Mouse (Mus musculus): ENCODE results near the gene Gm21961. TPM values are rescaled to one million over a fixed set of nuclear protein-coding genes. Genes with fewer than 3 reads are reported as not detected.
A peak's percentile ranks its signal among the peaks of the same experiment; 100 is the strongest.
"Not testable (repeated sequence)": the region's sequence is repeated elsewhere in the genome, so short reads cannot be mapped to it uniquely, and the experiment has no call there.

Gm21961 gene
- not detected for total RNA-seq (2021)
- long read RNA-seq, experiment 1 = 0 reads
- long read RNA-seq, experiment 2 = 0 reads

DNA sequence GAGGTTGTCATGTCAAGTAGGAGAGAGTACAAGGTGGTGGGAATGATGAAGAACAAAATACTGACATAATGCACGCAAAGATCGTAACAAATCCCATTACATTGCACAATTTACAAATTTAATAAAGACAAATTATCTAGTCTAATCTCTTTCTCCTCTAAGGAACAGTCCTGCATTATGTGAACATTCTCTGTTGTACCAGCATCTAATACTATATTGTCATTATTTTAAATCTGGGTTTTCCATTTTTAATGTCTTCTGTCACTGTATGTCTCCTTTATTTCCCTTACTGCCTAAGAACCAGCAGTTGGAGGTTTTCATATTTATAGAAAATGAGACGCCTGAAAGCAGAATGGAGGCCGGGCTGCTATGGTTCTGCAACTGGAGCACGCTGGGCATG, at the start of gene Gm21961:
TSS of gene Gm21961 (minus strand) at position 101 of the 400 bp plus-strand sequence.
- DNase-seq (ENCODE audit: extremely low spot score in 1 of 2, low spot score in 2 of 2) = no peak
- Histone ChIP-seq H3K4me3 (no peak within 1 kb of the TSS), H3K27ac (no peak within 1 kb of the TSS)
- no peak for TF ChIP-seq CTCF (IDR thresholded peaks at IDR 0.05)
- intact Hi-C loops (cut with DNase I) = no loop called here

- no peak for DNase-seq (ENCODE audit: extremely low spot score in 1 of 2, low spot score in 2 of 2)
- intact Hi-C loops (cut with DNase I) = no loop called here
- TF ChIP-seq CTCF (IDR thresholded peaks at IDR 0.05) = no peak
- no peak overlapping the region for H3K4me3 ChIP-seq
- no peak overlapping the region for H3K27ac ChIP-seq
Measured at GRCm38 (mm10) chr15:65041999-65042398, 27.3 kb upstream of the Gm21961 start.

DNA sequence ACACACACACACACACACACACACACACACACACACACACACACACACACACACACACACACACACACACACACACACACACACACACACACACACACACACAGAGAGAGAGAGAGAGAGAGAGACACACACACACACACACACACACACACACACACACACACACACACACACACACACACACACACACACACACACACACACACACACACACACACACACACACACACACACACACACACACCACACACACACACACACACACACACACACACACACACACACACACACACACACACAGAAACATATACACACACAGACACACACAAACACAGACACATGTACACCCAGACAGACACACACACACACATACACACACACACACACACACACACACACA, 24.5 kb upstream of the Gm21961 start:
- H3K4me3 ChIP-seq; H3K27ac ChIP-seq; intact Hi-C loops (cut with DNase I); DNase-seq (ENCODE audit: extremely low spot score in 1 of 2, low spot score in 2 of 2): not testable (repeated sequence)

GRCm38 (mm10) chr15:65017971-65018370, 3.3 kb upstream of the Gm21961 start:
- no peak for DNase-seq (ENCODE audit: extremely low spot score in 1 of 2, low spot score in 2 of 2)
- H3K4me3 ChIP-seq = no peak overlapping the region
- intact Hi-C loops (cut with DNase I) = no loop called here
- TF ChIP-seq CTCF (IDR thresholded peaks at IDR 0.05) = no peak
- H3K27ac ChIP-seq = no peak overlapping the region

GRCm38 (mm10) chr15:65006177-65006576, 8.5 kb downstream of the Gm21961 start:
- no peak for TF ChIP-seq CTCF (IDR thresholded peaks at IDR 0.05)
- Histone ChIP-seq H3K27ac (no peak overlapping the region), H3K4me3 (no peak overlapping the region)
- intact Hi-C loops (cut with DNase I) = no loop called here
- no peak for DNase-seq (ENCODE audit: extremely low spot score in 1 of 2, low spot score in 2 of 2)

GRCm38 (mm10) chr15:64994498-64994897, 20.2 kb downstream of the Gm21961 start:
- H3K4me3 ChIP-seq = no peak overlapping the region
- no peak overlapping the region for H3K27ac ChIP-seq
- no peak for TF ChIP-seq CTCF (IDR thresholded peaks at IDR 0.05)
- no peak for DNase-seq (ENCODE audit: extremely low spot score in 1 of 2, low spot score in 2 of 2)
- intact Hi-C loops (cut with DNase I) = no loop called here

DNA sequence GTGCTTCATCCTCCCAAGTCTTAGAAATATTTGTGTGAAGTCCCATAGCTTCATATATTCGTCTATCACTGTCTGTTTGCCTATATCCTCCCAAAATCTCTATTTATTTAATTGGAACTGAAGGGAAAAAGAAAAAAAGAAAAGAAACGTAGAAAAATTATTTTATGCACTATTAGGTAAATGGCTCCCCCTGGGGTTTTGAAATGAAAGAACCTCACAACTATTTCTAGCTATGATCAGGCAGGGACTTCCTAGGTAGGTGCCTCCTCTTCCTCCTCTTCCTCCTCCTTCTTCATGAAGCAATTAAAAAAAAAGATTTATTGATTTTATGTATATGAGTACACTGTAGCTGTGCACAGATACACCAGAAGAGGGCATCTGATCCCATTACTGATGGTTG, 34.7 kb downstream of the Gm21961 start:
- Histone ChIP-seq H3K4me3 (no peak overlapping the region), H3K27ac (no peak overlapping the region)
- DNase-seq (ENCODE audit: extremely low spot score in 1 of 2, low spot score in 2 of 2) = no peak
- intact Hi-C loops (cut with DNase I) = no loop called here
- TF ChIP-seq CTCF (IDR thresholded peaks at IDR 0.05) = no peak; the same call in none of the 2 replicates

DNA sequence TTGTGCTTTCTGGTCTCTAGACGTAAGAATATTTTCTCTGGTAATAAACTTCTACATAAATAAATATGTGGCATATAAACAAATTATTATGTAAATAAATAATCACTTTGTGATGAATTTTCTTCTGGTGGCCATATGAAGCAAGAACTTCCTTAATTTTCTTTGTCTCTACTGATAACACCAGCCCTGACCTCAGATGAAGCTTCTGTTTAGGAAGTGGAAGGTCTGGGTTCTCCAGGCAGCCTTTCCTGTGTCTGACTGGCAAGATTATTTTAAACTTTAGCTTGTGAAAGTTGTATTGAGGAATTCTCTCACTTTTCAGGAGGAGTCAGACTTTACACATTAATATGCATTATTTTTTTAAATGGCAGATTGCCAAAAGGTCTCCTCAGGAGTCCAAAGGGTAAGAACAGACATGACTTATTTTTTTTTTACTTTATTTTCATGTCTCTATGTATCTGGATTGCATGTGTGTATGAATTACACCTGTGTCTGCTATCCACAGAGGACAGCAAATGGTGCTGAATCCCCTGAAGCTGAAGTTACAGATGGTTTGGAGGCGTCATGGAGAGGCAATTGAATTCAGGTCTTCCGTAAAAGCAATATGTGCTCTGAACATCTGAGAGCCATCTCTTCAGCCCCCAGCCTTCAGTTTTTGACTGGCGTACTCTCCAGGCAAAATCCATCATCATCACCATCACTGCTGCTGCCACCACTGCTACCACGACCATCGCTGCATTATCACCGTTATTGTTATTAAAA, 38.5 kb downstream of the Gm21961 start:
- no peak for TF ChIP-seq CTCF (IDR thresholded peaks at IDR 0.05)
- intact Hi-C loops (cut with DNase I) = no loop called here
- peak in 1 of 2 experiments; percentile 7 for DNase-seq (ENCODE audit: extremely low spot score in 1 of 2, low spot score in 2 of 2)
- no peak overlapping the region for H3K27ac ChIP-seq
- H3K4me3 ChIP-seq = no peak overlapping the region

Other genes with a start within 250 kb of the Gm21961 start
- not detected for gene Gm21798, start 197.2 kb downstream of the Gm21961 start, total RNA-seq (2021)